Mouse (Mus musculus) G1E (cell line): ENCODE results near the gene Polr3e. TPM values are rescaled to one million over a fixed set of nuclear protein-coding genes. Genes with fewer than 3 reads are reported as not detected.

Source experiments
- ATAC-seq: 2 replicates; pipeline ENCODE4 v1.8.0; 2016; ENCODE audit warnings: mild to moderate bottlenecking; ENCODE audit not compliant: insufficient number of reproducible peaks, poor library complexity, low FRiP score, severe bottlenecking; ENCODE audit errors: extremely low read depth
- DNase-seq: peaks from one replicate; pipeline ENCODE4 v3.0.0; 2012; ENCODE audit warnings: low spot score
- H3K27me3 ChIP-seq: 2 replicates; pipeline ENCODE4 v1.6.1; 2012; ENCODE audit warnings: mild to moderate bottlenecking, low read length, inconsistent platforms; ENCODE audit not compliant: insufficient read depth
- H3K36me3 ChIP-seq: replicated peaks from 2 replicates; pipeline ENCODE3; 2012; ENCODE audit warnings: mild to moderate bottlenecking, inconsistent platforms
- H3K4me1 ChIP-seq: 2 replicates; pipeline ENCODE4 v1.6.1; 2012; ENCODE audit warnings: low read depth, low read length, inconsistent platforms, mixed read lengths; ENCODE audit not compliant: insufficient read depth
- H3K4me3 ChIP-seq: 2 replicates; pipeline ENCODE4 v1.5.1; 2012; ENCODE audit warnings: low read depth, mild to moderate bottlenecking, inconsistent platforms, low read length, moderate library complexity, mixed read lengths
- H3K9me3 ChIP-seq: replicated peaks from 2 replicates; pipeline ENCODE4 v1.6.1; 2012; ENCODE audit warnings: inconsistent platforms
- CTCF ChIP-seq: IDR thresholded peaks from 2 replicates; pipeline ENCODE4 v1.5.1; 2012; ENCODE audit warnings: low read depth, low read length, inconsistent platforms, mixed read lengths
- GATA1 ChIP-seq: IDR thresholded peaks from 2 replicates; pipeline ENCODE4 v1.6.1; 2012; ENCODE audit warnings: borderline replicate concordance, low read length, inconsistent platforms, mixed read lengths
- GATA2 ChIP-seq: IDR thresholded peaks from 2 replicates; pipeline ENCODE4 v1.6.1; 2012; ENCODE audit warnings: low read depth, low read length, inconsistent platforms, borderline replicate concordance
- POLR2AphosphoS5 ChIP-seq: IDR thresholded peaks from 2 replicates; pipeline ENCODE4 v1.6.1; 2012; ENCODE audit warnings: low read depth, low read length, inconsistent platforms; ENCODE audit not compliant: insufficient replicate concordance
- TAL1 ChIP-seq: conservative IDR thresholded peaks from 2 replicates; pipeline ENCODE4 v1.6.1; 2012; ENCODE audit warnings: low read depth, low read length, inconsistent platforms, mixed read lengths
- polyA plus RNA-seq: library from polyadenylated mRNA; stranded (reverse); fragments of >175 nt; gene quantifications from 2 replicates; pipeline ENCODE4 v1.2.3, GENCODE M21; 2012
- total RNA-seq, 2 experiments: library from RNA; stranded (forward) in 1 of 2; stranded (reverse) in 1 of 2; fragments of 200-1000 nt in 1 of 2; fragments of >200 nt in 1 of 2; fragmentation: Nextera tagmentation in 1 of 2; gene quantifications; 2 replicates each; pipeline ENCODE4 v1.2.3; 2014 to 2017

The Polr3e gene
- total and polyA plus RNA-seq, 3 experiments, result 18.0 to 36.5 (median 27.6) TPM

GRCm38 (mm10) chr7:120883523-120884290 lies 33.8 kb upstream of the Polr3e start:
- Histone ChIP-seq H3K4me1 (peaks cover 48% of the 10 kb centered on the region), H3K4me3 (no peak overlapping the region), H3K9me3 (no peaks in the 10 kb centered on the region), H3K36me3 (peaks cover 99% of the 10 kb centered on the region), H3K27me3 (no peaks in the 10 kb centered on the region)
- no peak for DNase-seq
- ATAC-seq, result no peak
- TF ChIP-seq GATA2 (no peak), CTCF (no peak), POLR2AphosphoS5 (no peak), TAL1 (no peak), GATA1 (no peak)

GRCm38 (mm10) chr7:120884746-120885145 lies 32.8 kb upstream of the Polr3e start:
- TF ChIP-seq CTCF, result no peak
- TF ChIP-seq GATA2, result no peak
- no peak for TF ChIP-seq TAL1
- no peak for TF ChIP-seq GATA1
- TF ChIP-seq POLR2AphosphoS5, result no peak
- ATAC-seq (no peak), DNase-seq (no peak)
- Histone ChIP-seq H3K27me3 (no peaks in the 10 kb centered on the region), H3K4me3 (no peak overlapping the region), H3K4me1 (peaks cover 39% of the 10 kb centered on the region), H3K36me3 (peaks cover 100% of the 10 kb centered on the region), H3K9me3 (no peaks in the 10 kb centered on the region)

- ATAC-seq (no peak), DNase-seq (no peak)
- no peak for TF ChIP-seq POLR2AphosphoS5
- TF ChIP-seq CTCF, result no peak
- Histone ChIP-seq H3K27me3 (no peaks in the 10 kb centered on the region), H3K36me3 (peaks cover 98% of the 10 kb centered on the region), H3K4me3 (no peak overlapping the region), H3K4me1 (peaks cover 13% of the 10 kb centered on the region), H3K9me3 (no peaks in the 10 kb centered on the region)
Measured at GRCm38 (mm10) chr7:120893123-120893522, 24.4 kb upstream of the Polr3e start.

- Histone ChIP-seq H3K27me3 (no peaks in the 10 kb centered on the region), H3K9me3 (no peaks in the 10 kb centered on the region), H3K4me1 (peaks cover 20% of the 10 kb centered on the region), H3K36me3 (peaks cover 97% of the 10 kb centered on the region), H3K4me3 (no peak overlapping the region)
- no peak for DNase-seq
- TF ChIP-seq GATA1 (no peak), POLR2AphosphoS5 (no peak), TAL1 (no peak), GATA2 (no peak)
- ATAC-seq, result no peak
Measured at GRCm38 (mm10) chr7:120897054-120897453, 20.5 kb upstream of the Polr3e start.

GRCm38 (mm10) chr7:120897711-120898335 lies 19.7 kb upstream of the Polr3e start:
- ATAC-seq (no peak), DNase-seq (no peak)
- peaks cover 98% of the 10 kb centered on the region for H3K36me3 ChIP-seq
- no peaks in the 10 kb centered on the region for H3K9me3 ChIP-seq
- peaks cover 16% of the 10 kb centered on the region for H3K4me1 ChIP-seq
- H3K4me3 ChIP-seq, result no peak overlapping the region
- no peaks in the 10 kb centered on the region for H3K27me3 ChIP-seq
- TF ChIP-seq POLR2AphosphoS5, result no peak
- TF ChIP-seq GATA1, result no peak
- no peak for TF ChIP-seq TAL1
- TF ChIP-seq CTCF, result no peak
- no peak for TF ChIP-seq GATA2

GRCm38 (mm10) chr7:120900191-120900590 lies 17.4 kb upstream of the Polr3e start:
- peaks cover 98% of the 10 kb centered on the region for H3K36me3 ChIP-seq
- H3K4me3 ChIP-seq, result no peak overlapping the region
- peaks cover 12% of the 10 kb centered on the region; the same call in 1 of the 2 replicates for H3K4me1 ChIP-seq
- no peak for DNase-seq
- TF ChIP-seq POLR2AphosphoS5 (no peak), TAL1 (no peak), GATA2 (no peak), GATA1 (no peak), CTCF (no peak)
- no peaks in the 10 kb centered on the region for H3K9me3 ChIP-seq
- H3K27me3 ChIP-seq, result no peaks in the 10 kb centered on the region
- ATAC-seq, result no peak
